Mouse (Mus musculus): ENCODE data around the gene Hrasls5. TPM values are rescaled to one million over a fixed set of nuclear protein-coding genes. Genes with fewer than 3 reads are reported as not detected.

The Hrasls5 gene
- polyA plus RNA-seq, 2 experiments from 2014 or later, result not detected

DNA sequence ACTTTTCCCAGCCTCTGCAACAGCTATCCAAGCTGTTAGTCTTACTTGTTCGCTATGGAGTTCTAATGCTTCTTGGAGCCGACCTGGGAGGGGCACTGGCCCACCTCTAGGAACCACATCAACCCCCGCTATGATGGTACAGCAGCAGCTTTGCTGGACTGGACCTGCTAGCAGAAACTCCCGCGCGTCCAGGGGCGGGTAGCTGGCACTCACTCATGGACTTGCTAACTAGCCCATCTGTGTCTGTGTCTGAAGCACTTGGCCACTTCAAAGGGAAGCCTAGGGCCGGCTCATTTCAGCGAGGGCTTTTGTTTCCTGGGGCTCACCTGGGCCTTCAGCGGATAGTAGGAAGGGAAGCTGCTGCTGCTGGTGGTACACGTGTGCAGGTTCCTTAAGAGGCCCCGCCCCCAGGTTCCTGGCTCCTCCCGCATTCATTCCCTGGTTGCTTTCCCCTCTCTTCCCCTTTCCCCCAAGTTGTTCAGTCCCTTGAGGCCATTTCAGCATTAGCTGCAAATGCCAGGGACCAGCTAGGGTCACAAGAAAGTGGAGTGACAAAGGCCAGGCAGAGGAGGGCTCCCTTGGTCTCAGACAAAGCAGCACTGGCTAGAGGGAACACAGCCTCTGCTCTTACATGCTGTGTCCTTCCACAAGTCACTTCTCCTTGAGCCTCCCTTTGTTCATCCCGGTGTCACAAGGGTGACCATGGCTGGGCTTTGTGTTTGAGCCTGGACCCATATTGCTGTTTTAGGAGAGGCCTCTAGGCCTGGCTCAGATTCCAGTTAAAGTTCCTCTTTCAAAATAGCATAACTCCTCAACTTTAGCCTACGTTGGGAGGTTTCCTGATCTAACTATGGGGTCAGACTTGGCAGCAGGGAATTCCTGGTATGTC lies 5.3 kb upstream of the Hrasls5 start, which contains the start of gene Lgals12:
TSS of gene Lgals12 (minus strand) at position 393 of the 889 bp plus-strand sequence.
- ATAC-seq, result no peak

DNA sequence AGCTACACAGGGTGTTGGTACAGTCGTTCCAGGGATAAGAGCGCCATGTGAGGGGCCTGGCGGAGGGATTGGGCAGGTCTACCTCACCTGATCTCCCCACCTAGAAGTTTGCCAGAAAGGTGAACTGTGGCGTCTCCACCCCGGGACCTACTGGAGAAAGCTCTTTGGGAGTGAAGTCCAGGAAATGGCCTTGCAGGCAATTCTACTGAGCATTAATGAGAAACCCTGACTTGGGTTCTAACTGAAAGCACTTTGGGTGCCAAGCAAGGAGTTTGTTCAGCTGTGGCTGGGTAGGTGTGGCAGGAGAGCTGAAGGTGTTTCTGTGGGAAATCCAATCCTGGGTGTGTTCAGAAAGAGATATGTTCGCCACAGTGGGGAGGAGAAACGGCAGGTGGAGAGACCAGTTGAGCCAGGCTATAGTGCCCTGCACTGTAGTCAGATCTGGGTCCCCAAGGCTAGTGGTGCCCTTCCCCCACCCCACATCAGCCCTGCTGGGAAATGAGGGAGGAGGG lies 4.6 kb upstream of the Hrasls5 start:
- no peak for ATAC-seq

DNA sequence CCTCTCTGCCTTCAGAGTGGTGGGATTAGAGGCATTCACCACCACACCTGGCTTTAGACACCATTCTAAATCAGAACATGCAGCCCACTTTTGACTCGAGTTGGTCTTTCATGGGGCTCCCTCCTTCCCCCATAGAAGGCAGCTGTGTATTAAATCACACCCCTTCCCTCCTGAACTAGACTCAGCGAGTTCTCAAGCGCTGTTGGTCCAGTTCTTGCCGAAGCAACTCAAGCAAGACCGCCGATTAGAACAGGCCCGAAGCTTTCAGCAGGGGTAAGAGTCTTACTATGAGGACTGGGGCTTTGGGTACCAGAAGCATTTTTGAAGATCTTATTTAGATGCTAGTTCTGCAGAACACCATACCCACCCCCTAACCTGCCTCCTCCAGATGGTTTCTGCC lies 810 bp downstream of the Hrasls5 start:
- ATAC-seq, result no peak

DNA sequence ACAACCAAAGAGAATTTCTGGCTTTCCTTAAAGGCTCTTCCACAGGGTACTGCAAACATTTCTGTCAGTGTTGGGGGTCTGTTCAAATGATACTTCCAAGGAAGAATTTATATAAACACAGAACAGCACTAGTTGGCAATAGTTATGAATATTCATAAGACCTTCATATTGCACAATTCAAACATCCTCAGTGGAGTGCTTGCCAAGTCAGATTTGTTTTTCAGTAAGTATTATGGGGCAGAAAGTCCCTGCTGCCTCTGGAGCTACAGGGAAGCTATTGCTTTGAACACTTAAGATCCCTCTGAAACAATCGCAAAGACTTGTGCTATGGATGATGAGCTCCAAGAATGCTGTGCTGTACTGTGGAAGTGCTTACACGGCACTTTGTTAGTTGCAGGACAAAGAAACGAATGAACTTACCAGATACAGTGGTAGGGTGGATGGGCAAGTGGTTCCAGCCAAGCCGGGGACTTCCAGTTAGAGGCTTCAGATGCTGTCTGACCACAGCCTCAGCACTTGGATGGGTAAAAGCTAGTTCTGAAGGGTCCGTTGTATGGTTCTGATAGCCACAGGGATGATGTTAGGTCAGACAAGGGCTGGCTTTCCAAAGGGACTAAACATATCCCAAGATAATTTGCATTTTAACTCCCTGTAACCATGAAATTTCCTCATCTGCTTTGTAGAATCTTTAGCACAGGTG lies 4.0 kb downstream of the Hrasls5 start:
- no peak for ATAC-seq

DNA sequence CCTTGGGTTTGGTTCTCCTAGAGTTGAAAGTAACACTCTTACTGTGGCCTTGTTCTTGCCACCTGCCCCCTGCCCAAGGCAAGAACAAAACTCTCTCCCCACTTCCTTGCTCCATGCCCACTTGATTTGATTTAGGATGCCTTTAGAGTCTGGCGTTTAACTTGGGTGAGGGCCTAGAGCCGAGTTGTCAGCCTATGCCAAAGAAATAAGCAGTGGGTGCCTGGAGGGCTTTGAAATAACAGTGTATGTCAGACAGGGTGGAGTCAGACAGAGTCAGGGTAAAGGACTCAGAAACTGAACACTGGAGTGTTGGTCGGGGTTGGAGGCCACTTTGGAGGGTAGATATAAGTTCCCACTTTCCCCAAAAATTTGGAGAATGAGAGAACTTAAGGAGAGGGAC lies 4.7 kb downstream of the Hrasls5 start:
- no peak for ATAC-seq

DNA sequence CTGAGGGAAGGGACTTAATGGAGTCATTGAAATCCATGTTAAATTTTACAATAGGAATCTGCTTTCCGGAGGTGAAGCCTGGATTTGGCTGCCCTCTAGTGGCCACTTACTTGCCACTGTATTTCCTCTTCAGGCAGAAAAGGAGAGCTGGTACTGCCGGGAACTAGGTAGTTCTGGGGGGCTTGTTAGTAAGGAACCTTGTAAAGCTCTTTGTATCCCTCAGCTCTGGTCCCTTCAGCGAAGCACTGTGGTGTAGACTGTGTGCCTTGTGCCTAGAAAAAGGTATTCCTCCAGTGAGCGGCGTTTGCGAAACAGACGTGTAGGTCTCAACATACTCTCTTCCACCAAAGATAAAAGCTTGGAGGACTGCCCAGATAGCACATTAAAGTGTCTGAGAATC lies 5.4 kb downstream of the Hrasls5 start:
- no peak for ATAC-seq

DNA sequence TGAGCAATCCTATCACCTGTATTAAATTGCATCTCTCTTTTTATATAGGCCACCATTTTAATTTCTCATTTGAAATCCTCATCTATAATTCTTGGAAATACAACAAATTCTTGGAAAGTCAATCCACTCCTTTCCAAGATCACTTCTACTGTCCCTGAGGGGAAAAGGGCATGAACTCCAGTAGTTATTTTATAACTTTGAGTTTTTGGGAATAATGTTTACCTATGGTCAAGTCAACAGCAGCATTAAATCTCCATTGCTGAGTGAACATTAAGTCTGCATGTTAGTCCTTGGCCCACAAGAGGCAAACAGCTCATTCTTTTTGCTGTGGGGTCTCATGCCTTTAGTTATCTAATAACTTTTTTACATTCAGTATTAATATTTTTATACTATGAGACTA lies 20.7 kb downstream of the Hrasls5 start:
- no peak for ATAC-seq

DNA sequence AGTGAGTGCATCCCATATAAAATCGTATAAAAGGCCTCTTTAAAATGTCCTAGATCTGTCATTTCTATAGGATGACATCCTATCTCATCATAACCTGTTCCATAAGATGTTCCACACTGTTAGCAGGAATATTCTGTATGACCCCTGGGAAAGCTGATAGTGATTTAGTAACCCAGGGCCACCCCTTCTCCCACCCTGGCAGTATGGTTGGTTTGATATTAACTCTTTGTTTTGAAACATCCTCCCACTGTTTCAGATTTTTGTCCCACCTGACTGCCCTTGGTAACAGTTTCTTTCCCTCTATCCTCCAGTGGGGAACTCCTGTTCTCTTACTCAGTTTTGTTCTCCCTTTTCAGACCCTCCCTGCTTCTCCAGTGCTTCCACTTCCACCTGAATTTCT lies 21.4 kb downstream of the Hrasls5 start:
- ATAC-seq, result no peak

DNA sequence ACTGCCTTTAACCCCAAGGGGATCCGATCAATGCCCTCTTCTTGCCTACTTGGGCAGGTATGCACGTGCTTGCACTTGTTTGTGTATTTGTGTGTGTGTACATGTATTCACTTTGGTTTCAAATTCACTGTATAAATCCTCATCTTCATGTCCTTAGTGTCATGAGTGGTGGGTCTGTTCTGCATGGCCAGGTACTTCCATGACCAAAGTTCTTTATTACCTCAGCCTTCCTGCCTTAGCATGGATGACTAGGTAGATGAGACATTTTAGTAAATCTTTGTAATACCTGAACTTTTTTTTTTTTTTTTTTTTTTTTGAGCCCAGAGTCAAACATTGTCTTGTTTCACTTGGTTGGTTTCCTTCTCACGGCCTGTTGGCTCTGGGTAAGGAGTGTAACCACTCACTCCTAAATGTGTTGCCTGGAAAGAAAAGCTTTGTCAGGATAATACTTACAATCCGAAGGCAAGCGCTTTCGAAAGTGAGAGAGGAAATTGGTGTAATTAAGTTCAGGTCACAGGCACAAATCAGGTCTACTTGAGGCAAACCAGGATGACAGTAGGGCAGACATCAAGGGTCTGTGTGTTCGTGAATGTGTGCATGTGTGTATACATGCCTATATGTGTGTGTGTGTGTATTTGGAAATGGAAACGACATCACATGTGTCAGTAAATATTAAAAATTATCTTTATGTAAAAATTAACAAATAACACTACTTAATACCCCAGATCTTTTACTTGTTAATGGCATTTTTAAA lies 36.7 kb downstream of the Hrasls5 start:
- ATAC-seq, result no peak

DNA sequence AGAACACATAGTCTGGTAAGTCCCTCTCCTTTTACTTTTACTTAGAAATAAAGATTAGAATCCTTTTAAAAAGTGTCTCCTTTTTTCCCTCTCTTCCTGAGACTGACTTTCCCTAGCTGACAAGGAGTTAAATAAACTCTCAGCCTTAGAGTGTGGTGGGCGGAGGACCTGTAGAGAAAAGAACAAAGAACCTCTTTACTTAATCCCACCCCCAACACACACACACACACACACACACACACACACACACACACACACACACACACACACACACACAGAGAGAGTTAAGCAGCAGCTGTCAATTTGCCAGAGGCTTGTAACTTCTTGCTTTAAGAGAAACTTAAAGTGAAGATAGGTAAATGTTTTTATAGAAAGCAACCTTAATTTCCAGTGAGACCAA lies 59.7 kb downstream of the Hrasls5 start:
- no peak for ATAC-seq

DNA sequence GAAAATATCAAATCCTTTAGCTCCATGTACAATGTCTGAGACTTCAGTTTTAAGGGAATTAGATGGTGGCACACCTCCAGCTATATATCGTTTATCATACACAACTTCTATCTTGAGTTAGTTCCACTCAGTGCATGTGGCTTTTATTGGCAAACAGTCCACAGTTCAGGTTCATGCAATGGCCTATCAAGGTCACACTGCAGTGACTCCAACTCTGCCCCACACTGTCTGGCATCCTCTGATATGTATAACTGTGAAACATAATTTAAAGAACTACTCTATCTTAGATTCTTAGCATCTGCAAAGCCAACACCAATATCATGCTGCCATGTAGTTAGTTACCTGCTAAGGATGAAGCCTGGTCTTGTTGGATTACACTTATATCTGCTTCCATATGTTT lies 75.6 kb downstream of the Hrasls5 start:
- no peak for ATAC-seq

Other genes starting within 250 kb of the Hrasls5 start
- 1 to 10 TPM; 1.5 to 5.3 TPM for gene Spindoc, start 229.5 kb upstream of the Hrasls5 start, polyA plus RNA-seq (2017; shearing (Covaris generic))
- under 1 TPM in 1 of 2 experiments, not detected in 1; 0.12 TPM for gene 2700081O15Rik, start 194.9 kb upstream of the Hrasls5 start, polyA plus RNA-seq (2017; shearing (Covaris generic))
- gene Rtn3, start 129.3 kb upstream of the Hrasls5 start, polyA plus RNA-seq (2017; shearing (Covaris generic)), result 10 to 100 TPM; 42.0 to 53.0 TPM
- 10 to 100 TPM; 20.1 to 23.8 TPM for gene Atl3, start 118.5 kb upstream of the Hrasls5 start, polyA plus RNA-seq (2017; shearing (Covaris generic))
- 10 to 100 TPM; 84.0 to 95.7 TPM for gene Pla2g16, start 55.1 kb upstream of the Hrasls5 start, polyA plus RNA-seq (2017; shearing (Covaris generic))
- gene Lgals12, start 5.3 kb upstream of the Hrasls5 start, polyA plus RNA-seq (2017; shearing (Covaris generic)), result not detected
- gene Slc22a19, start 98.8 kb downstream of the Hrasls5 start, polyA plus RNA-seq (2017; shearing (Covaris generic)), result not detected
- gene Slc22a26, start 190.1 kb downstream of the Hrasls5 start, polyA plus RNA-seq (2017; shearing (Covaris generic)), result not detected